Mouse (Mus musculus): ENCODE measurements around the gene Ybx1.
A peak's percentile ranks its signal among the peaks of the same experiment; 100 is the strongest.
"Not testable (repeated sequence)": the region's sequence is repeated elsewhere in the genome, so short reads cannot be mapped to it uniquely, and the experiment has no call there.

Gene Ybx1

DNA sequence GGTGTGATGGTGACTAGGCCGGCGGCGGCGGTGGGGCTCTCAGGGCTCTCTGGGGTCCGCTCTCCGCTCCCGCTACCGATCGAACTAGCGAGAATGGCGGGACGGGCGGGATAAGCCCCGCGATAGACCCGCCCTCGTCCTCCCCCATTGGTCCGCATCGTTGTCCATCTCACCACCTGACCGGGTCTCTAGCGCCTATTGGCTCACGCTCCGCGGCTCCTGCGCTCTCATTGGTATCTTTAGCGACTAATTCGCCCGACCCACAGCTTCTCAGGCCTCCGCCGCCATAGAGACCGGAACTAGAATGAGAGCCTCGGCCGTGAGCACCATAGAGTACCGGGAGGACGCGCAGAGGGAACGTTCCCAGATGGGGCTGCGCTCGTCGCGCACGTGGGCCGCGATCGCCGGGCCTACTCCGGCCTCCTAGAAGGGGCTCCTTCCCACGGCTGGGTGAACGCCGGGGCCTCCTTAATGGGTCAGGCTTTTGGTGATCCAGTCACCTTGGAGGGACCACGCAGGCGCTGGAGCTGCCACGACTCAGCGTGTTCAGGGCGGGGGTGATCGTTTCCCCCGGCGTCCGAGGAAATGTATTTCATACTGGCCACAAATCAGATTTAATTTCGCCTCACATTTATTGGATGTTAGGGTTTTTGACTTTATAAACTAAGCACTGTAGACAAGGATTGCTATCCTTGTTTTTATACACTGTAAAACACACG is at the start of gene Ybx1:
Gene Ybx1 (minus strand): TSS at position 190 of the 719 bp plus-strand sequence.
- DNase-seq (ENCODE audit: low spot score in 2 of 2), result peak; percentile 100

DNA sequence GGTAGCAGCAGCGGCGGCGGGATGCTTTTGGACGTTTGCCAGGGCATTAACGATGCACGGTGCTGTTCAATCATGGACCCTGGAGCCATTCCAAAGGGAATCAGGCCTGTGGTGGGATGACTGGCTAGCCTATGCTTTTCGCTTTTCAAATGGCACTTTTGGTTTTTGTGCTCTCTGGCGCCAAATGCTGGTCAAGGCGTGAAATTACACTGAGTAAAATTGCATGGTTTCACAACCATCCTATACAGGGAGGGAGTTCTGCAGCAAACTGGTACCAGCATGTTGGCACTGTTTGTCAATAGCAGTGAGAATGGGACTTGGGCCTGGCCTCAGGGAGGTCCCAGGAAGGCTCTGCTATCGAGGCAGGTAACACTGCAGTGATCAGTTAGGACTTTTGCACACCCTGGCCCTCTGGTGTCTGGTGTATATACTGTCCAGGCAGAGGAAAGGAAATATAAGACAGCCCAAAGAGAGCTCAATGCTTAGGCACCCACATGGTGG is 44.5 kb upstream of the Ybx1 start:
- peak; percentile 76 to 79 for DNase-seq (ENCODE audit: low spot score in 2 of 2)

- DNase-seq (ENCODE audit: low spot score in 2 of 2), result peak; percentile 51 to 52
Measured at GRCm38 (mm10) chr4:119338422-119338821, 44.0 kb upstream of the Ybx1 start.

DNA sequence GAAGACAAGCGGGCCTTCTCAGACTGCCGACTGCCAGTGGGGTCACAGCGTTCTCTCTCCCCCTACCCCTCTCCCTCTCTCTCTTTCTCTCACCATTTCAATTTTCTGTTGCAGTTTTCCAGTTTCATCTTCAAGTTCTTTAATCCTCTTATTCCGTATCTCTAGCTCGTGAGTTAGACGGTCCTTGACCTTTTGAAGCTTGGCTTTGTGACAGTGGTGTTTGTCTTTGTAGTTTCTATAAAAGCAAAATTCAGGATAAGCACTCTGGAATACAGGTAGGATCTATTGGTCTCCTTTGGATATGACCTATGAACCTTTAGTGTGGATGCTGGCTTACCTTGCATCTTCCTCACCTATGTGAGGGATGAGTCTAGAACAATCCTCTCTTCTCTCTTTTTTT is 39.1 kb upstream of the Ybx1 start:
- no peak for DNase-seq (ENCODE audit: low spot score in 2 of 2)

DNA sequence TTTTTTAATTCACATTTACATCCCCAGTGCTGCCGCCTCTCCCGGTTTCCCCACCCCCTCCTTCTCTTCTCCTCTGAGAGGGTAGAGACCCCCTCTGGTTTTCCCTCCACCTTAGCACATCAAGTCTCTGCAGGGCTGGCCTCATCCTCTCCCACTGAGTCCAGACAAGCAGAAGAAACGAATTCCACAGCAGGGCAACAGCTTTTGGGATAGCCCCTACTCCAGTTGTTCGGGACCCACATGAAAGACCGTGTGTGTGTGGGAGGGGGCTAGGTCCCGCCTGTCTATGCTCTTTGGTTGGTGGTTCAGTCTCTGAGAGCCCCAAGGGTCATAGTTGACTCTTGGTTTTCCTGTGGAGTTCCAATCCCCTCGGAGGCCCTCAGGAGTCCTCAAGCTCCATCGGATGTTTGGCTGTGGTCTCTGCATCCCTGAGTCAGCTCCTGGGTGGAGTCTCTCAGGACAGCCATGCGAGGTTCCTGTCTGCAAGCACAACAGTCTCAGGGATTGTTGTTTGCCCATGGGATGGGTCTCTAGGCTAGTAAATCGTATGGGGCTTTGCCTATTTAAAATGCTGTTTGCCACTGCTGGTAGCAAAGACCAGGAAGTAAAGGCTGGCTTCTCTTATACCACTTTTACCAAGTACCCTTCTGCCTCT is 26.6 kb upstream of the Ybx1 start:
- peak in 1 of 2 experiments; percentile 31 for DNase-seq (ENCODE audit: low spot score in 2 of 2)

DNA sequence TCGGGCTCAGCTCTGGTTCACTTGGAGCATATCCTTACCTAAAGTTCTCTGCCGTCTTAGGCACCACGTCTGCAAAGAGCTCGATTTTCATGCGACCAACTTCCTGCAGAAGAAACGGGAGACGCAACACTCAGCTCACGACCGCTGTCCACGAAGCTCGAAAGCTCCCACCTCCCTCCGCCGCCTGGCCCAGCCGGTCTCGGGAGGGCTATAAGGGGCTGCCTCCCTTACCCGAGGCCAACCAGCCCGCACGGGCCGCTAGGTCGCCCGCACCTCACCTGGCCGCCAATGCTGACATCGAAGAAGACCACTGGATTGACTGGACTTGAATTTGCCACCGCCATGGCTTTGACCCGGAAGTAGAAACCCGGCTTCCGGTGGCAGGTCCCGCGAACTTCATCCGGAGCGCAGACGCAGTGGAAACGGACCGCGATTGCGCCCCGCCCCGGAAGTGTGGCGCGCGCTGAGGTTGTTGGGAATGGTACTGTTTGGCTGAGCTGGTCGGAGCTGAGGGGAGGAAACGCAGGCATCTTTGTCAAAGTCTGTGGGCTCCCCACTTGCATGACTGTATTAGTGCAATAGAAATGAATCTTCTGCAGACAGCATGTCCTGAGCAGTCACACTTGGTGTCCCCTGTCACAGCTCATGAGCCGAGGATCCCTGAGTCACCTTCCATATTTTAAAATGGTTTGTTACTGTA is 25.9 kb upstream of the Ybx1 start, which contains the start of gene Ppih:
Gene Ppih (minus strand): TSS at position 416 of the 700 bp plus-strand sequence.
- peak; percentile 97 for DNase-seq (ENCODE audit: low spot score in 2 of 2)

- no peak for DNase-seq (ENCODE audit: low spot score in 2 of 2)
Measured at GRCm38 (mm10) chr4:119313756-119314155, 19.4 kb upstream of the Ybx1 start.

GRCm38 (mm10) chr4:119305418-119305817 is 11.0 kb upstream of the Ybx1 start:
- no peak for DNase-seq (ENCODE audit: low spot score in 2 of 2)

- DNase-seq (ENCODE audit: low spot score in 2 of 2), result no peak
Measured at GRCm38 (mm10) chr4:119303291-119303690, 8.9 kb upstream of the Ybx1 start.

DNA sequence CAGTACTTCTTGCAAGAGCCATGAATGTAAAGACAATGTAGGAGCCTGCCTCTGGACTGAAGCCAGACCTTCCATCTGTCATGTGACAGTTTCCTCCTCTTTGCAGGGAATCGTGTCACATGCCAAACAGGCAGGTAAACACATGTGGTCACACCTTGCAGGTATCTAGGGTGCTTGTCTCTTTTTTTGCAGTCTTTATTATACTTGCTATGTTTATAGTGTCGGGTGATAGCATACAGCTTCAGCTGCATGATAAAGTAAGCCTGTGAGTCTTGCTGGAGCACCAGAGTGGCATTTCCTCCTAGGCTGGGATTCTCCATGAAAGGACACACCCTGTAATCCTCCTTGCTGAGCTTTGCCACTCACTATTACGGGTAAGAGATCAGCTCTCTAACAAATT is 7.4 kb upstream of the Ybx1 start:
- DNase-seq (ENCODE audit: low spot score in 2 of 2), result no peak

- DNase-seq (ENCODE audit: low spot score in 2 of 2), result no peak
Measured at GRCm38 (mm10) chr4:119300761-119301160, 6.4 kb upstream of the Ybx1 start.

- DNase-seq (ENCODE audit: low spot score in 2 of 2), result no peak
Measured at GRCm38 (mm10) chr4:119297361-119297760, 3.0 kb upstream of the Ybx1 start.

- no peak for DNase-seq (ENCODE audit: low spot score in 2 of 2)
Measured at GRCm38 (mm10) chr4:119295134-119295453, 690 bp upstream of the Ybx1 start.

DNA sequence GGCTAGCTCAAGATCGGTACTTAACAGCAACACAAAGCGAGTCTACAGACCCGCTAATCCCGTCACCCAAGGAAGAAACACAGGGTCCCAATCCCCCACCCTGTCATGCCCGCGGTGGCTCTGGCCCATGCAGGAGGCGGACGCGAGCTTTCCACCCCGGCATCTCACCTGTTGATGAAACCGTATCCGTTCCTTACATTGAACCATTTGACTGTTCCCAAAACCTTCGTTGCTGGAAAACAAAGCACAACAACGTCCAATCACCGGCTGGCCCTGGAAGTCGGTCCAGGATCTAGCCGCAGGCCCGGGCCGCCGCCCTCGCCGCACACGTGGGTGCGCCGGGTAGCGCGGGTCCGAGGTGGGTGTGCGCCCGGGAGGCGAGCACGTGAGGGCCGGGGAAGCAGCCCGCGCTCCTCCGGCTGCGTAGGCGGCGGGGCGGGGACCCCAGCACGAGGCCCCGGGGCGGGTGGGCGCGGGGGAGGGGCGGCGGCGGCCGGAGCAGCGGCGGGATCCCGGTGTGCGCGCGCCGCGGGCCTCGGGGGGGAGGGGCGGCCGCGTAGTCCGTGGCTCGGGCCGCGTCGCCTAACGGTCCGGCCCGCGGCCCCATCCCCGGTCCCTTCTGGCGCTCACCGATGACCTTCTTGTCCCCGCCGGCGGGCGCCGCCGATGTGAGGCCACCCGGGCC is 688 bp downstream of the Ybx1 start:
- DNase-seq (ENCODE audit: low spot score in 2 of 2), result peak; percentile 45 to 54

DNA sequence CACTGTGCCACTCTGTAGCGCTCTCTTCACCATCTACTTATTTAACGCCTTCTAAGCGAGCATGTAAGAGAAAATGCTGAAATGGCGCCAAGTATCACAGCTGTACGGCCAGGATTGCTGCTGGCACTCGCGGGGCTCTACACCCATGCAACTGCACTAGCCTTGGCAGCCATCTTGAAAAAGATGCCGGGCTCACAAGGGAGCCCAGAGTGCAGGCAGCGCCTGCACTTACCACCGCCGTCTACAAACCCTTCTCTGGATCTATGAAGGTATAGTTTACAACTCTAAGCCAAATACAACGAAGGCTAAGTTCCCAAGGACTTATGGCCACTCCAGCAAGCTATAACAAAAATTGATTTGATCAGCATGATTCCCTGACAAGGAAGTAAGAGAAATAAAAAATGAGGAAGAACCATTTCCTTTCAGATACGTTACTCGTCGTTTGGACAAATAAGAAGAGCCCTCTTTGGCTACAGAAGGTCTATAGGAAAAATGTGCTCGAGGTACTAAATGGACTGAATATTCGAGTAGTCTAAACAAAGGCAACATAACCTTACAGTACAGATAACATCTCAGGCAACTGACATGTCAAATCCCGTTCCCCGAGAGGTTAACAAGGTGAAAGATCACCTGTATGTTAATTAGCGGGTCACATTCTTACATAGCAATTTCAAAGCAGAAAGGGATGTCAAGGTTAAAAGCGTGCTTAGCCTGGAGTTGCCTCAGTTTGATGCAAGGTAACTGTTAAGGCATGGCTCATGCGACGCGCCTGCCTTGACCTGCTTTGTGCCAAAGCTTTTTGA is 1.4 kb downstream of the Ybx1 start:
- peak; percentile 78 to 85 for DNase-seq (ENCODE audit: low spot score in 2 of 2)

- no peak for DNase-seq (ENCODE audit: low spot score in 2 of 2)
Measured at GRCm38 (mm10) chr4:119291921-119292320, 2.5 kb downstream of the Ybx1 start.

DNA sequence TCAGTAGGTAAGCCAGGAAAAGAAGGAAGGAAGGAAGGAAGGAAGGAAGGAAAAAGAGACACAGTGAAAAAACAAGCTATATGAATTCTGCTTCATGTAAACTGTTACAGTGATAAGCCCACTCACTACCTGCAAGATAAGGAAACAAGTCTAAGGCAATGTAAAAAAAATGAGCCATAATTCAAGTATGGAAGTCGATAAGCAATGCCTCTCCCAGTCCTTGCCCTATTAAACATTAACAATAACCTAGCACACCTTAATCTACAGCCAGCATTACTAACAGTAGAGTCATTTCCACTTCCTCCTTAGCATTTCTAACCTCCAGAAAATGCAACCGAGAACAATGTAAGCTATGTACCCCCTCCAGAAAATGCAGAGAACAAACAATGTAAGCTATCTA is 9.1 kb downstream of the Ybx1 start:
- no peak for DNase-seq (ENCODE audit: low spot score in 2 of 2)

- no peak for DNase-seq (ENCODE audit: low spot score in 2 of 2)
Measured at GRCm38 (mm10) chr4:119284861-119285260, 9.5 kb downstream of the Ybx1 start.

DNA sequence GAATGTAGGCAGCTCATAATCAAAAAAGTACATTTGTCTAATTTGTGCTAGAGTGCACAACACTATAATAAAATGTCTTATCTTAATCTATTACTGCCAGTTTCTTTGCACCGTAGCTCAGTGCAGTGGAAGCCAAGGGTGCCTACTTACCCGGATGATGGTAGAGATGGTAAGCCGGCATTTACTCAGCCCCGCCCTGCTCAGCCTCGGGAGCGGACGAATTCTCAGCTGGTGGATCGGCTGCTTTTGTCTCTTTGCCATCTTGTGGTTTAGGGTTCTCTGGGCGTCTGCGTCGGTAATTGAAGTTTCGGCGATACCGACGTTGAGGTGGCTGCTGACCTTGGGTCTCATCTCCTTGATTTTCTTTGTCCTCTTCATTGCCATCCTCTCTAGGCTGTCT is 15.6 kb downstream of the Ybx1 start:
- DNase-seq (ENCODE audit: low spot score in 2 of 2), result not testable (repeated sequence)

- DNase-seq (ENCODE audit: low spot score in 2 of 2), result no peak
Measured at GRCm38 (mm10) chr4:119275726-119276125, 18.7 kb downstream of the Ybx1 start.

GRCm38 (mm10) chr4:119275226-119275625 is 19.2 kb downstream of the Ybx1 start:
- no peak for DNase-seq (ENCODE audit: low spot score in 2 of 2)
